Mouse (Mus musculus) embryo, embryonic 9.5 days (tissue): Measurements from ENCODE around the gene Mtcl1.
A peak's percentile ranks its signal among the peaks of the same experiment; 100 is the strongest.
"Not testable (repeated sequence)": the region's sequence is repeated elsewhere in the genome, so short reads cannot be mapped to it uniquely, and the experiment has no call there.

ENCODE experiments used
- DNase-seq: peaks from one replicate; pipeline ENCODE4 v3.0.0-alpha.2; 2017; ENCODE audit errors: extremely low spot score

Gene Mtcl1

DNA sequence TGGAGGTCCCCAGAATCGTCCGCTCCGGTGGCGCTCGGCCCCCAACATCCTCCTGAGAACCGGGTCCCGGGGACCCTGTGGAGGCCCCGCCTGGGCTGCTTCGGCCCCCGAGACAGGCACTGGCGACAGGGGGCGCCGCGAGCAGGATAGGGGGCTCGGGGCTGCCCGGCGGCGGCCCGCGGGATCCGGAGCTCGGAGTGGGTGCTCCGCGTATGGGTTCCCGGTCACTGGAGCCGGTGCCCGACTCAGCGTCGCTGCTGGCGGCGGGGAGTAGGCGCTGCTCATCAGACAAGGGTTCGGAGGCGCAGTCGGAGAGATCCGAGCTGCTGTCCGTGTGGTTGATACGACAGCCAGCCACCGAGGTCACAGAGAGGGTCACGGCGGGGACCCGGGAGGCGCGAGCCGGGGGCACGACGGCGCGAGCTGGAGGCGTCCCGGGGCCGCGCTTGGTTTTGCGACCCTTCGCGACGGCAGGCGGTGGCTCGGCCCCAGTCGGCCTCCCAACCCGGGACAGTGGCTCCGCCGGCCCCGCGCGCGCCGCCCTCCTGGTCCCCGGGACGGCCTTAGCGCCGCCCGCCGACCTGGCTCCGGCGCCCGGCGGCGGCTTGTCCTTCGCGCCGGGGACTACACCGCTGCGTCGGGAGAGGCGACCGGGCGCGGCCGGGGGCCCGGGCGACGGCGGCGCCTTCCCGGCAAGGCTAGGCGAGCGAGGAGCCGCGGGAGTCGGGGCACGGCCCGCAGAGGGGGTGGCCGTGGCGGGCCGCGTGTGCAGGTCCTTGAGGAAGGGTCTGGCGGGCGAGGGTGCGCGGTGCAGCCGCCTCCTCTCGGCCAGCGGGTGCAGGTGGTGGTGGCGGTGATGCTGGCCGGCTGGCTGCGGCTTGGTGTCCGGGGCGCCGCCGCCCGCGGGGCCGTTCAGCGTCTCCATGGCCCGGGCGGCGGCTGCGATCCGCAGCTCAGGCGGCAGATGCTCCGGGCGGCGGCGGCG, 837 bp downstream of the Mtcl1 start:
- DNase-seq: peak; percentile 65

DNA sequence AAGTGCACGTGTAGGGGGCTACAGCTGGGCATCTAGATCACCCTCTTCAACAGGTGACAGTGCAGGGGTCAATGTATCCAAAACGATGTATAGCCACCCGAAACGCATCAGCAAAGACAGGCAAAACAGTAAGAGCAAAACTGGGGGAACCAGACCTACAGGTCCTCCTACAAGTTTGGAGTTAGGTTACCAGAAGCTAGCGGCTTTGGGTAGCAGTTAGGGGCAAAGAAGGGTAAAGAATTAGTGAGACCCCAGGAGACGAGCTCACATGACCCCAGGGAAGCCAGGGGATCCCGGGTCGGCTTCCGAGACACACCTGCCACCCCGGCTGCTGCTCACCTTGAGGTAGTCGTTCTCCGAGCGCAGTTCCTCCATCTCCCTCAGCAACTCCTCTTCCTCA, 1.6 kb downstream of the Mtcl1 start:
- DNase-seq: no peak

DNA sequence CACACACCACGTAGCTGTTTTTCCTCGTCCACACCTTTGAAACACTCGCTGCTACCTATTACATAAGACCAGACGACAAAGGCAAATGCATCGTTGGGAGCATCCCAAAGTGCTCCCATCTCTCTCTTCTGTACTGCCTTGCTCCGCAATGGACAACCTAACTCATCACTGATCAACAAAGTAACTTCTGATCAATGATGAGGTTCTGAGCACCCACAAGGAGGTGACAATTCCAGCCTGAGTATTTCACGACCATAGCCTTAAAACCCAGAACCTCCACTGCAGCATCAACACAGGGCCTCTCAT, 2.6 kb downstream of the Mtcl1 start:
- DNase-seq: no peak

DNA sequence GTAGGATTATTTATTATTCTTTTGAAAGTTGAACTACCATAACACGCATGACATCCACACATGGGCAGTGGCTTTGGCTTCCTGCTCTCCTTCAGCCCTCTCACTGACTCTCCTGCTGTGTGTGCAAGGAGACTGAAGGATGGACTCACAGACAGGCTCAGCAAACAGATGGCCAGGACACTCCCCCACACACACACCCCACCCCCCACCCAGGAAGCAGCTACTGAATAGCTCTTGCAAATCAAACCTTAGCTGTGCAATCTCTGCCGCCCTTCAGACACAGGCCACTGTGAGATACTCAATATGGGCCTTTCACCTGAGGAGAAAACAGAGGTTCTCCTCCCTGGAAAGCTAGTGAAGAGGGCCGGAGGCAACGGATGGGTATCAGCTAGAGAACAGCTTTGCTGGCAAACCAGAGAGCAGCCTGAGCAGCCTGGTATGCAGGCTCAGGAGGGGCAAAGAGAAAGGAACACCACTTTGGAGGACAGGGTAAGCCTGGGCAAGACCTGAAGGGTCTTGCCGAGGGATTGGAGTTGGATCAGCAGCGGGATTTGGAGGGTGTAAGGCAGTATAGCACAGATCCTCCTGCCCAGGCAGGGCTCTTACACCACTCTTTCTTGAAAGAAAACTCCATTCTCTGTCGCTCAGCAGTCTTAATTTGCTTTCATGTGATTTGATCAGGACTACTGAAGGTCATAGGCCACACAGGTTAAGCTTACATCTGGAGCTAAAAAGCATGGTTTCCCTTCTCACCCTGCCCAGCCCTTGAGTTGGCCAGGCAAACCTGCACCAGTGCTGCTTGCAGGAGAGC, 3.1 kb downstream of the Mtcl1 start:
- DNase-seq: no peak

DNA sequence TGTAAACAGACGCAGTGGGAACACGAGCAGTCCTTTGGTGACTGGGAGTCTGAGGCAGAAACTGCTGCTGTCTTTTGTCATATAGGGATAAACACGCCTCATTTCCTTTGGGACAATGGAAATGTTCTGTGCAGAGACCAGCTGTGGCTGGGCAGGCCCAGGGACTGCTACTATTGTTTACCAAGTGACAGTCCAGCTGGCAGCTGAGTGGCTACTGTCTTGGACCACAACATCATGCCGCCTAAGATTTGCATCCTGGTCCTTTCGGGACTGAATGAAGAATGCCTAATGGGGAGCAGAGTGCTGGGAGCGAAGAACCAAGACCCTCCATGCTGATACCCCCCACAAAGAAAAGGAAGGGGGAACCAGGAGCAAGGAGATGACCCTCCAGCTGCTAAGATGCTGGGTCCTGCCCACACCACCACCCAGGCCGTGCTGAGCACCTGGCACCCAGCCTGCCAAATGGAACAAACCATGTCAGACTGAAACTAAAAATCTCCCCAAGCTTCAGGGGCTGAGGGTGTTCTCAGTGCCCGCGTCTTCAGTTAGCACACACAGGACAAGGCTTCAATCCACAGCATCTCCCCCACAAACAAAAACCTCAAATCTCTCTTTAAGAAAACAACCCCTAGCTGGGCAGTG, 5.4 kb downstream of the Mtcl1 start:
- peak; percentile 33 for DNase-seq

DNA sequence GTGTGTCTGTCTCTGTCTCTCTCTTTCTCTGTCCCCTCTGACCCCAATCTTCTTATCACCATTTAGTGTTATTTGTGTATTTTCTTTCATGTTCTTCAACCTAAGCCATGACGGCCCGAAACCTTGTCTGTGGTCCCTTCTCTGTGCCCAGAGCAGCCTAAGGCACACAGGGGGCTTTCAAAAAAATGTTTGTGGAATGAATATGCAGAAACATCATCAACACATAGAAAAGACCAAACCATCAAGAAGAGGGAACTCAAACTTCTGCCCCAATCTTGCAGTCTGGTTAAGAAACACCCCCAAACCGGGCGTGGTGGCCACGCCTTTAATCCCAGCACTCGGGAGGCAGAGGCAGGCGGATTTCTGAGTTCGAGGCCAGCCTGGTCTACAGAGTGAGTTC, 9.7 kb downstream of the Mtcl1 start:
- DNase-seq: no peak

DNA sequence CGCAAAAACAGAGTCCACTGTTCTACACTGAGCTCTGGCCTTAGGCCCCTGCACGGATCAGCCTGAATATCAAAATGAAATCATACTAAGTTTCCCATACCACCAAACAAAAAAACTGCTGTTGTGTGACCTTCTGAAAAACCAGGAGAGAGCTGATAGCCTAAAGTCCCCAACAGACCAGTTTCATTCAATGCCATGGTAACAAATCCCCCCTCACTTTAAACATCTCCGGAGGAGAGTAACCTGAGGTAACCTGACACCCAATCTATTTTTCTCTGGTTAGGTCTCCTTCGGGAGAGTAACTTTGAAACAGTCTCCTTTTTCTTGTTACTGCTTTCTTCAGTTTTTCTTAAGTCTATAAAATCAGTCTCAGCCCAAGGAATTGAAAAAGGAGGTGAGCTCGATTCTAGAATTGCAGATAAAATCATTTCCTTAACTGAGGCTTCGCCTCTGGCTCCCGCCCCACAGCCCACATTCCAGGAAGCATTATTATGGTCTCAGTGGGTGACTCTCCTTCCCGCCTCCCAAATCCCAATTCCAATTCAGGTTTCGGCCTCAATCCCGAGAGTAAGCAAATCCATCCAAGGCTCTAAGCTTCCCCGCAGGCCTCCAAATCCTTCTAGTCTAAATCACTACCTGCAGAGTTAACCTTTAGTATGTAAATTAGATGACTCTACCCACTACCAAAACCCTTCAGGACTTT, 10.3 kb downstream of the Mtcl1 start:
- DNase-seq: peak; percentile 56

DNA sequence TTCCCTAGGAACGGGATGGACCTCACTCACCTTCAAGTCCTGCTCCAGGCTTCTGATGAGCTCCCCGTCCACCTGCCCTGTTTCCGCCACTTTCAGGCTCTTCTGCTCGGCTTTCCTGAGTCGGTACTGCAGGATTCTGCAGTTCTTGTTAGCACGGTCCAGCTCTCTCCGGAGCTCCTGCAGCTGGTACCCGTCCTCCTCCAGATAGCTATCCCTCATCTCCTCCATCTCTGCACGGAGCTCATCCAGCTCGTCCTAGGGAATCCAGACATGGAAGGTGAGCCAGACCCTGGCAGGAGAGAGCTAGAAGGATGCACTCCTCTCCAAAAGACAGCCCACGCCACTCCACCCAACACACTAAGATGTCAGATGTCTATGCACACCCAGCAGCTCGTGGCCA, 11.4 kb downstream of the Mtcl1 start:
- DNase-seq: no peak

DNA sequence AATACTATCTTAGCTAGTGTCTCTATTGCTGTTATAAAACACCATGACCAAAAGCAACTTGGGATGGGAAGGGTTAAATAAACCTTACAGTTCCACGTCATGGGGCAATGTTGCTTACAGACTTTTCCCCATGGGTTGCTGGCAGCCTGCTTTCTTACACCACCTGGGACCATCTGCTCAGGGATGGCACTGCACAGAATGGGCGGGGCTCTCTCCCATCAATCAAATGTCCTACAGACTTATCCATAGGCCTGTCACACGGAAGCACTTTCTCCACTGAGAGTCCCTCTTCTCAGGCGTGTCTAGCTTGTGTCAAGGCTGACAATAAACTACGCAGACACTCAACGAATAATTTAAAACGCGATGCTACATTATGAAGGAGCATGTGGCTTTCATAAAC, 12.7 kb downstream of the Mtcl1 start:
- no peak for DNase-seq

DNA sequence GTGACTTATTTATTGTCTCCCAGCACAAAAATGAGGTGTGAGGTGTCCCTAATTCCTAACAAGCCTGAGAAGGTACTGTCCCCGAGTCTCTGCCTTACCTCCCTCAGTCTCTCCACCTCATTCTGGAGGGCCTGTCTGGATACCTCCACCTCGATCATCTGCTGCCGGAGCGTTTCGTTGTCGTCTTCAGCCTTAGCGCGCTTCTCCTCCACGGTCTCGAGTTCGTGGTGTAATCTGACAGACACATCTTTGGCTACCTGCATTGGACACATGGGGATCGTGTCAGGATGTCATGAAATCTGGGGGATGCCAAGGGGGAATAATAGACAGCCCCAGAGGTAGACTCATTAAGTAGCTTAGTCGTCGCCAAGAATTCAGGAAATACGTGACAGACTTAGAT, 13.6 kb downstream of the Mtcl1 start:
- no peak for DNase-seq

DNA sequence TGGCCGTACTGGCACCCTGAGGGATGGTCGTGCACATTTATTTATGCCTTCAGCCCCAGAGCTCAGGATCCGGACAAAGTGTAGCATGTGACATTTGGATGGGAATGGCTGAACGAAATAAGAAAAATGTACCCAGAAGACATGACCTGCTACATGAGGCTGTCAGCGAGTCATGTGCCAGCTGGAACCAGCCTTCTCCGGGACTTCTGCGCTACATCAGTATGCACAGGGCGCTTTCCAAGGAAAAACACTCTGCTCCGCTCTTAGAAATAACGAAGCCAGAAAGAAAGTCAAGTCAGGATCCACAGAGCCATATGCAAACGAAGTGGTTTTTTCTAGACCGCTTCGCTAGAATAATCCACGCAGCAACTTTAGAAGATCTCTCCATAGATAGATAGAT, 14.5 kb downstream of the Mtcl1 start:
- no peak for DNase-seq

DNA sequence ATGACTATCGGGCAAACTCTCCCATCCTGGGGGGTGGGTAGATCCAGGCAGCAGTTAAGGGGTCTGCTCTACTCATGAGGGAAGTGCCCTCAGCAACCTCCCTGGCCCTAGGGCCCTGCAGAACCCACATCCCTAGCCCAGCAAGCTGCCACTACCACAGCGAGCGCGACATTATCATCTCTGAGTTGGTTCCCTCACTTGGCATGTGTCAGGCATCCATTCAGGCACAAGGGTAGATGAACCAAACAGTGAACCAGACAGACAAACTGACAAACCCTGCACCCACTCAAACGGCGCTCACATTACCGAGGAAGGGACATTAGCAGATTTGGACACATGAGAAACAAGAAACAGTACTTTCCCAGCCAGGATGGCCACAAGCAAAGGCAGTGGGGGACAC, 15.0 kb downstream of the Mtcl1 start:
- DNase-seq: no peak

DNA sequence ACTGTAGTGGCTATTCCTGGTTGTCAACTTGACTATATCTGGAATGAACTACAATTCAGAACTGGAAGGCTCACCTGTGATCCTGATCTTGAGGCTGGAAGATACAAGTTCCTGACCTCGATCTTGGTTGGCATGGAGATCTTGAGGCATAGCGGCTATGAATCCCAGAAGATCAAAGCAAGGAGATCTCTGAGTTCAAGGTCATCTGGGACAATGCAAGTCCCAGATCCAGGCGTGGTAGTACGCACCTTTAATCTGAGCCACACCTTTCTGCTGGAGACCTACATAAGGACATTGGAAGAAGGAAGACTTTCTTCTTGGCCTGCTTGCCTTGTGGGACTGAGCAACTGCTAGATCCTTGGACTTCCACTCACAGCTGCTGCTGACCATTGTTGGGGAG, 24.9 kb downstream of the Mtcl1 start:
- not testable (repeated sequence) for DNase-seq

DNA sequence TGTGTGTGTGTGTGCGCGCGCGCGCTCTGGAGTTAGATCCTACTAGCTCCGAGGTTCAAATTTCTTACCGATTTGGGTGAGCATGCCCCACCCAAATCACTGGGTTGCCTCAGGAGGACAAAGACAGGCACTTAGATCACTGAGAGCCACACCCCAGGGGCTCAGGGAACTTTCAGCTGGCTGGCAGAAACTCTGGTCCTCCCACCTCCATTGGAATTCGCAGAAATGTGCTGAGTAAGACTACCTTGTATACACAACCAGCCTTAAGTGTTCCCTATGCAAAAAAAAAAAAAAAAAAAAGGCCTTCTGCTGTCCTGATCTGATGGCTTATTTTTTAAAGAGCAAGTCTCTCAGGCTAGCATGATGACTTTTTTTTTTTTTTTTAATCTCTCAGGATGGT, 30.1 kb downstream of the Mtcl1 start:
- no peak for DNase-seq

DNA sequence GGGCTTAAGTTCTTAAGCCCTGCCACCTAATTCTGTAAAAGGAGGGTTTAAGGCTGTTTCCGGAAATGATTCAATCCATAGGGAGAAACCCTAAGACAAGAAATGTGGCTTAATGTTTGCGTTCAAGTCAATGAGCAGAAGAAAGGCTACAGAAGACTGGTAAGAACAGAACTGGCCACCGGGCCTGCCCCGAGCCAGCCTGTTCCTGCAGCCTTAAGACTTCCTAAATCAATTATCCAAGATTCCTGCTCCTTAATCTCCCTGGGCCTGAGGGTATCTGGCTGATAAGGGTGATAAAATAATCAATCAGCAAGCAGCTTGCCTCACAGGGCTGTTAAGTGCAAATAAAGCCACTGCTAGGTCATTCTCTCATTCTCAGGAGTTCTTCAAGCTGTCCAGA, 31.8 kb downstream of the Mtcl1 start:
- no peak for DNase-seq

DNA sequence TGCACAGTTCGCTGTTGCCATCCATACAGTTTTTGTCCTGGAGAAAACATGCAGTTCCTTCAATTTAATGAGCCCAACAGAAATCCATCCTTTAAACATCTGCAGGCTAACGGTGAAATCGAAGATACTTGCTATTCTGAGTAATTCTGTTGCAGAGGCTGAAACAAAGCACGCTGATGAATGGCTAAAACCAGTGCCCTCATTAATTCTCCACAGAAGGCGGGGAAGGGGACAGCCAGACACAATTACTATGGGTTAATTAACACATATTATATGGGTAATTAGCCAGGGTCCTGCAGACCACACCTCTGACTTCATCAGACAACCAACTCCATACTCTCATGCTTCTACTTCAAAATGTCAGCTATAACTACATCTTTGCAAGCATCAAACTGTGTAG, 32.2 kb downstream of the Mtcl1 start:
- DNase-seq: no peak

DNA sequence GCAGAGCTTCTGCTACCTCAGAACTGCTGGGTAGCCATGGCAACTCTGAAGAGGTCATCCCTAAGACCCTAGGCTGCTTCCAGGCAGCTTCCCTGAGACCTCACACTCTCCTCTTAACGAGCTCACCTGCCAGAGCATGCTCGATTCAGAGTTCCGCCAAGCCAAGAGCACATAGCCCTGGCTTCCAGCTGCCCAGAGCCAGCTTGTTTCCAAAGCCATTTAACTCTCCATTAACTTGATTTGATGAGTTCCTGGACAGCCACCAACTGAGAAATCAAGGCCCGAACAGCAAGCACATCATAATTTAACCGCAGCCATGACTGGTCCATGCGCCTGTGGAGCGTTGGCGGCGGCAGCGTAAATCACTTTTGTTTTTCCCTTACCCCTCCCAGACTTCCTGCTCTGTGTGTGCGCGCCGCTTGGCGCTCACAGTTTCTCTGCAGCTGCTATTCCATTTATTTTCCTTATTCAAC, 32.7 kb downstream of the Mtcl1 start:
- DNase-seq: peak; percentile 57

DNA sequence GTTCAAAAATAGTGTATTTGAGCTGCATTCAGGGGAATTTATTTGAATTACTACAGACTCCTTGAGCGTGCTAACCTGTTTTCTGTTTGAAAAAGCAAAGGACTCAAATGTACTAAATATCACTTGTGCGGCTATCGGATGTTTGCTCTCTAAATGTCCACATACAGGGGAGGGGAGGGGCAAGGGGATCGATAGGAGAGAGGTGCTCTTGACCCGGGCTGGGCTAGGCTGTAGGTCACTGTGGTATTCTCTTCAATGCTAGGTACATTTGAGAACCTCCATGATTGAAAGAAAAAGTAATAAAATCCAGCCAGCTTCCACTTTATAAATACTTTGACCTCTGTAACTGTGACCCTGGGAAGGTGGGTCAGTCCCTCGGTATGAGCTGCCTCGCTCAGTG, 33.1 kb downstream of the Mtcl1 start:
- DNase-seq: no peak

DNA sequence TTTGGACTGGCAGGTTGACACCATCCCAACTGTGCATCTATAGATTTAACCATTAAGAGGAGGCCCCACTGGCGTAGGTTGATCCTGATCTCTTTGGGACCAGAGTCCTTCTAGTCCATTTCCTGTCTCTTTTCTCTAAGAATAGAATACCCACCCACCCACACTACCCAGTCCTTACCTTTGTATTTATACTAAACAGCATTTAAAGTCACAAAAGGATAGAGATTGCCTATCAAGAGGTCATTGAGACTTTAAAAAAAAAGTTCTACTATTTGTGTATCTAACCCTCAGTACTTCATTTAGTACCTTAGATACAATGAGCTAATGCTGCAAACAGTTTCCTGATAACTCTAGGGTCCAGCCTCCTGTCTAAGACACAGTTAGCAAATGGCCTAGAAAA, 35.2 kb downstream of the Mtcl1 start:
- no peak for DNase-seq

DNA sequence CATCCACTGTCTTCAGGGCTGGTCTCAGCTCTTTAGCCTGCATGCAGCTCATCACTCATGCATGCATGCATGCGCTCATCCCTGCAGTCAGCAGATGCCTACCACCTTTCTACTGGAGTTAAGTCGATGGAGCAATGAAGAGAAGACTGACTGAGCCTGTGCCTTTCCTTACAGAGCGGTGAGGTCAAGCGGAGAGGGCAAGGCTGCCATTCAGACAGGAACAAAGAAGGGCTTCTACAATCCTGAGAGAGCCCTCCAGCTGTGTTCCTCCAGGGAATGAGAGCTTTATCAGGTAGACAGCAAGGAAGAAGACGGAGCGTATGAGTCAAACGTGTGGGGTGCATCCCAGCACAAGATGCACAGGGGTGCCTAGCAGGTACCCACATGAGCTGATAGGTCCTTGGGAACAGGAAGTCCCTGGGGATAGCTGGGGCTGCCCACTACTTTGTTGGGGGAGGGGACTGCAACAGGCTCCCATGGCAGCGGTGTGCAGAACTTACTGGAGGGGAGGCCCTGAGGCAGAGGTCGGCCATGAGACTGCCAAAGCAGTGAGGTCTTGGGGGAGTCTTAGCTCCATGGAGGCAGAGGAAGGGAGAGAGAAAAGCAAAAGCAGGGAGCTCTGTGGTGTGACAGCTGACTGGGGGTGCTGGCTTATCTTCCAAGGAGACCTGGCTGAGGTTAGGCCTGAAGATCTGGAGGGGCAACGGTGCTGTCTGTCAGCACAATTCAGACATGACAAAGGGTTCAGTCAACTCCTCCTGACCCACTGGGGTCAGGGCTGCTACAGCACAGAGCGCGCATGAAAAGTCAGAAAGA, 37.2 kb downstream of the Mtcl1 start:
- DNase-seq: peak; percentile 81

DNA sequence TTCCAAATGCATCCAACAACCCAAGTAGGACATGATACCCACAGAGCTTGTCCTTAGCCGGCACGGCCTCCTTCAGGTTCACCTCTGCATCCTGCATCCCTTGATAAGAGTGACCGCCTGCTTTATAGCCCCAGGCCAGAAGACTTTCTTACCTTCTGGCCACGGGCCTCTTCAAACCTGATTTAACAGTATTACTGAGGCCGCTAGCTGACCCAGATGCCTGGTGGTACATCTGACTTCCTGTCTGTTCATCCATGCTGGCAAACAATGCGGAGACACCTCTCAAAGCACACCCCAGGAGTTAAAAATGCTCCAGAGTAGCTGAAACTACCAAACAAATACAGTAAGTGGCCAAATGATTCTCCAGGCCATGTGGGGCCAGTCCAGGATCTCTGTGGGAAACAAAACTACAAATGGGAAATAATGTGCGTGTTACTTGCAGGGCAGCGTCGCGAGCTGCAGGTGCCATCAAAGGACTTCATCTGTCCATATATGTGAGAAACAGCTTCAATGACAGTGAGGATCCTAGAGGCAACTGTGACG, 38.6 kb downstream of the Mtcl1 start:
- no peak for DNase-seq
